Mouse (Mus musculus) cerebellum, adult 9-10 months (tissue): ENCODE measurements at regions not wholly inside any gene's neighbourhood (a gene's known extent, or its start where the extent isn't known, plus 50 kb on each side); places are given as distances from the start of the nearest gene placed in this dataset.

Experiments used
- DNase-seq: peaks from one replicate; pipeline ENCODE4 v3.0.0; 2022

GRCm38 (mm10) chr4:68179551-68179950 is 774.6 kb downstream of the Brinp1 start:
- no peak for DNase-seq

- no peak for DNase-seq
Observed at GRCm38 (mm10) chr4:68156499-68156898, 797.7 kb downstream of the Brinp1 start.

DNA sequence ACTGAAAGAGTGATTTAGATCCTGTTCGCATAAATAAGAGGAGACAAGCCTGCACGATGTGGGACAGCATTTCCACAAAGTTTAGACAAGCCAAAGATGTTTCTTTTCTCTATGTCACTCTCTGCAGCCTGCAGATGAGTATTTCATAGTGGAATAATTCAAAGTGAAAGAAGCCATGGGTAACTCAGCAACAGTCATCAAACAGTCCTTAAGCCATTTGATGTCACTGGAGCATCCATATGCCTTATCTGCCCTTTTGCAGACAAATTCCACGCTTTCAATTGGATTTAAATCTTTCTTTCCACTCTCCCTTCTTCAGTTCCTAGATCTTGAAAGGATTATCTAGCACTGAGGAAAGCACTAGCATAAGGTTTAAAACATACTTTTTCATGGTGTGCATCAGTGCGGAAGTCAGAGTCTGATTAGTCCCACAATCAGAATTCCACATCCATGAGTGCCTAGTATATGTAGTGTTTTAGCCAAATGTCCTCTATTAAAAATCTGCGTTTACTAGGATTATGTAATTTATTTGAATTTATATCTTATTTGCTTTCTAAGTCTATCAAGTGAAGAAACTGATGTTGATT is 805.6 kb downstream of the Brinp1 start:
- no peak for DNase-seq

DNA sequence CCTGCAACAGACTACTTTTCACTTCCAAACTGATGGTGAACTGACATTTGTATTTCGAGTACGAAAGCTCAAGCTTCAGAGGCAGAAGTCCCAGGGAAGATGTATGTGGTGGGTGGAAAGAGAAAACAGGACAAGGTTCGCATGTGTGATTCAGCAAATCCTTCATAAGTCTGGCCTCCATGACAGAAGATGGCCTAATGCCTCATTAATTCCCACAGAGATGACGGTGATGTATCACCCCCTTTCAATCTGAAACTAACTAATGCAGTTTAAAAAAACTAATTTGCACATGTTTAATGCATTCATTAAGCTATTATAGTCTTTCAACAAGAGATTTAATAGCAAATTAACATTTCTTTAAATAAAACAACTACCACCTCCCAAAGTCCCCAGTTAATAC is 826.1 kb downstream of the Brinp1 start:
- DNase-seq, result no peak

- no peak for DNase-seq
Observed at GRCm38 (mm10) chr4:68114502-68114901, 839.7 kb downstream of the Brinp1 start.

DNA sequence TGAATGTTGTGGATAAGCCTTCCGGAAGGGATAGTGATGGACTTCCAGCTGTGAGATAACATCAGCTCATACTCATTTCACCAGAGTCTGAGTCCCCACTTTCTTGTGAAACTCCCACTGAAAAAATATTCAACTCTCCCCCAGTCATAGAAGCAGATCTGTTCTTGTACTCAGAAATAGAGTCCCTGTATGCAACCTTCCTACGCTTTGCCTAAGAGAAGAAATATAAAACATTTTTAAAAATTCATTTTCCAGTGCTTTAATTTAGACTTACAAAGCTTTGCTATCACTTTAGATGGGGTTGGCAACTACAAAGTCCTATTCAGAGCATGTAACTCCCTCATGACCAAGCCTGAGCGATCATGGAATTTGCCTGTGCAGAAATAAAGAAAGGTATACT is 868.9 kb downstream of the Brinp1 start:
- no peak for DNase-seq

DNA sequence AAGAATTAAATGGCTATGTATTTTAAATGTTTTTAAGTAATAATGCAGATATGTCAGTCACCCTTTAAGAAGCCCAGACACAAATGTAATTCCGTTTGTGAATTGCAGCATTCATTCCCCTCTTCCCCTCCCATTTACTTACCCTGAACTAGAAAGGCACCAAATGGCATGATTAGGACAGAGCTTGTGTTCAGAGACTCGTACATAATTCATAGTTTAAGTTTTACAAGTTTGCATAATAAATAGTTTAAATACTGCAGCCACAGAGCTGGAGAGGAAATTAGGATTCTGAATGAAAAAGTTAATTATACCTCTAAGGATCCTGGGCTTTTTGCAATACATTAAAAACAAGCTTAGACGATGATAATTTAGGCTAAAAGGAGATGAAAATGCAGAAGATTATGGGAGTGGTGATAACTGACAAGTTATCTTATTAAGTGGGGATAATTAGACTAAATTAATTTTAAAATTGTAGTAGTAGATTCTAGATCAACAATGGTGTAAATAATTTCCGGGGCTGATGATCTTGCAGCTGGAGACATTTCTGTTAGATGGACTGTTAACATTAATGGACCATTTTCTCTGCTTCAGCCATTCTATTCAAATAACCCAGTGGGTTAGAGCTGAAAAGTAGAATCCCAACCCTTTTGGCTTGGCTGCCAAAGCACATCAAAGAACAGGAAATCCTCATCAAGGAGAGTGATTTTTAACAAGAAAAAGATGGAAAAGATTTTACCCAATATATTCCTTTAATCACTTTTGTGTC is 897.2 kb downstream of the Brinp1 start:
- DNase-seq, result no peak

- peak; percentile 88 for DNase-seq
Observed at GRCm38 (mm10) chr4:68022891-68023303, 931.3 kb downstream of the Brinp1 start.

- DNase-seq, result no peak
Observed at GRCm38 (mm10) chr4:68011371-68011770, 942.8 kb downstream of the Brinp1 start.

DNA sequence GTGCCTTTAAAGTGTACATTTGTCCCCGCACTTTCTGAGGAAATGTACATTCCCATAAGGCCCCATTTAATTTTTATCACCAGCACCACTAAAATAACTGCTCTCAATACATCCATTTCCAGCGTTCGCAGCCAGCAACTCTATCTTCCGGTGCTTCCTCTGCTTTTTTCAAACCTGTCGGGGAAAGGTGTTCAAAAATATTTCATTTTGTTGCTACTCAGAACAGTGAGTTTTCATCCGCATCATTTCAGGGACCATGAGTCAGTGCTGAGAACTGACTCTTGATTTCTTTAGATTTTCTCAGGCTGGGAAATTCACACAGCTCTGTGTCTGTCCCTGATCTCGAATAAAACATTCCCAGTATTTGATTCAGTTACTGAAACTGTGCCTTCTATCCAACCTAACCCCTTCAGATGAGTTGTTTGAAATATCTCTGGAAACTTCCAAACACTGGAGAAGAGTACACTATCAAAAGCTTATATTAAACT is 959.4 kb downstream of the Brinp1 start:
- no peak for DNase-seq

DNA sequence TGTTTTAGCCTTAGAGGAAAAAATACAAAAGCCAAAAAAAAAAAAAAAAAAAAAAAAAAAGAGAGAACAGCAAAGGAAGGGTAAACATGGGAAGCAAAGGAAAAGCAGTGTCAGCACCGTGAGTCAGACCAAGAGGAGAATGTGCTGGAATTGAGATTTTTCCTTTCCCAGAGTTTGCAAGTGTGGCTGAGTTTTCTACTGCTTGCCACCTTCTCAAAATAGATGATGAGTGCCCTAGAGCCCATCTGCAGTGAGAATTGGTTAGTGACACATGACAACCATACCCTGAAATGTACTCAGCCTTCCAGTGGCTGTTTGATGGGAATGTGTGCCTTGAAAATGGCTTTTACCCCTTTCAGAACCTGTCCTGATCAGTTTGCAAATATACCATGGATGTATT is 990.7 kb downstream of the Brinp1 start:
- no peak for DNase-seq

DNA sequence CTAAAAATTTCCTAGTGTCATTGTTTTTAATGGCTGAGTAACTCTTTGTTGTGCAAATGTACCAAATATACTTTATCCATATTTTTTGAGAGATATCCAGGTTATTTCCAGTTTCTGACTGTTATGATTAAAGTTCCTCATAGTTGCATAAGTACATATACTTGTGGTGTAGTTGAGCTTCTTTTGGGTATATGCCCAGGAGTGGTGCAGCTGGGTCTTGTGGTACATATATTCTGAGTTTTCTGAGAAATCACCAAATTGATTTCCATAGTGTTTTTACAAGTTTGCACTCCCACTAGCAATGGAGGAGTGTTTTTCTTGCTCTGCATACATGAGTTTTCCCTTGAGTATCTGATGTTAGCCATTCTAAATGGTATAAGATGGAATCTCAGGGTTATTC is 1006.2 kb downstream of the Brinp1 start:
- no peak for DNase-seq

DNA sequence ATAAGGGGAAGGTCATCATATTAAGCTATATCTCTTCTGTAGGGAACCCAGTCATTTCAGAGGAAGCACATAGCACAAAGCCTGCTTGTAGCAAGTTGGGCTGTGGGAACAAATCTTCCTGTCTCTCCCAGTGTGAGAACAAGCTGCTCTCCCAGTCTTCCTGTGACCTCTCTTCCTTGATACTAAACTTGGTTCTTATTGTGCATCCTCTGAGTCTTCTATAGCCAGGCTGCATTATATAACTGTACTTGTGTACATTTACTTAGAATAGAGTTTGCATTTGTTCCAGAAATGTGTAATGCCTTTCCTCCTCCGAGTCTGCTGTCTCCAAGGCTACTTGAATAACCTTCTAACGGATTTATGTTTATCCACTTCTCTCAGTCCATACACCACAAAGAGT is 1021.7 kb downstream of the Brinp1 start:
- DNase-seq, result no peak

- DNase-seq, result no peak
Observed at GRCm38 (mm10) chr4:67899109-67899508, 1055.1 kb downstream of the Brinp1 start.

DNA sequence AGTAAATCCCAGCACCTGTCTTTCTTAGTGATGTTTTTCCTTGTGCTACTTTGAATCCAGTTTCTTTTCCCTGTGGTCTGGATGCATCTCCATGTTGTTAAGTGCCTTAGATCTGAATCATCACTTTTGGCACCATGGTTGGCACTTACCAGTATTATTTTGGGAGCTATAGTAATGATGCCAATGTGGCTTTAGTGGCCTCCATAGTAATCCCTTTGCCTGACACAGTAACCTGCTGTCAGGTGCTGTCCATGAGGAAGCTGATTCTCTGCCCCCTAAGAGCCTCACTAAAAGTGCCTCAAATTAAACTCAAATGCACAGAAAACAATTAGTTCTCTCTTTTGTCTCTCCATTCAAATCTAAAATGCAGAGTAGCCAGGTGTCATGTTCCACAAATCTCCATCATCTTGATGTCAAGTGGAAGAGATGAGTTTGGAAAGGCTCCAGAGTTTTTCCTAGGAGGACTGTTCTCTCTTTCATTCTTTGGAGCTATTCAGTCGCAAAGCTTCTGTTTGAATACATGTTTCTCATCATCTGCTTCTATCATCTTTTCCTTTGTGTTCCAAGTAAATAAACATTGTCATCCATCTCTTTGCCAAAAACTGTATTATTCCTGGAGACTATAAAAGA is 1062.1 kb downstream of the Brinp1 start:
- DNase-seq, result peak; percentile 73

DNA sequence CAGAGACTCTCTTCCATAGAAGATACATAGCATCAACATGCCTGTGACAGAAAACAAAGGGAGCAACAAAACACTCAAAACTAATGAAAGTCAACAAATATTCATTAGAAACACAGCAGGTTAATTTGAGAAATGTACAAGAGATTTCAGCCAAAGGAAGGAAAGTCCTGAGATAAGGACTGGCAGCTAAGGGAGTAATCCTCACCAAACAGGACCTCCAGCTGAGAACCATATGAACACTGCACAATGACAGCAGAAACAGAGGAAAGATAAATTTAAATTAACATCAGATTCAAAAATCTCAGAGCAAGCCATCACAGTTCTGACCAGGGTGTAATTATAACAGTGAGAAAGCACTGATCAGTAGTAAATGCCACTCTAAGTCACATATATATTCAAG is 1060.6 kb downstream of the Tlr4 start:
- DNase-seq, result peak; percentile 93

GRCm38 (mm10) chr4:67885204-67885603 is 1057.8 kb downstream of the Tlr4 start:
- peak; percentile 26 for DNase-seq

- no peak for DNase-seq
Observed at GRCm38 (mm10) chr4:67862218-67862617, 1034.8 kb downstream of the Tlr4 start.

GRCm38 (mm10) chr4:67861801-67862200 is 1034.4 kb downstream of the Tlr4 start:
- DNase-seq, result no peak

- no peak for DNase-seq
Observed at GRCm38 (mm10) chr4:67853001-67853400, 1025.6 kb downstream of the Tlr4 start.

DNA sequence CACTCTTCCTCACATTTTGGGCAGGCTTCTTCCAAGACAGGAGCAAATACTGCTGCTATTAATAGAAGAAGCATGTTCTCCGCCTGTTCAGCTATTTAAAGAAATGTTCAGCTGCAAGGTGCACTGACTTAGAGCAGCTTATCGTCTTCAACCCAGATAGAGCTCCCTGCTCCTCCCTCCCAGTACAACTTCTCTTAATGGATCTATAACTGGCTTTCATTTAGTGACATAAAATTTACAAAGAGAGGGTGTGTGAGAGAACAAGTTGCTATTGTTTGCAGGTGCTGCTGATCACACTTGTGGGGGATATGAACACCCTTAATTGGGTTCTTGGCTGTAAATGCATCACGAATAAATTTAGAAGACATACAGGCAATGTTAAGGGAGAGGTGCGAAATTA is 1006.0 kb downstream of the Tlr4 start:
- DNase-seq, result peak; percentile 14

- peak; percentile 9 for DNase-seq
Observed at GRCm38 (mm10) chr4:67825484-67825883, 998.1 kb downstream of the Tlr4 start.

GRCm38 (mm10) chr4:67796050-67796449 is 968.7 kb downstream of the Tlr4 start:
- DNase-seq, result no peak
